26 mouse cellular contexts compared by ENCODE assay signal in genomic region chr15:5584381-5584780, GRCm38 (mm10).
"Had no signal": no experiment of that assay in that cellular context is flagged by ENCODE, and none has a peak within 500 bp of the region (broad histone marks: within the 10 kb centered on the region; RNA-seq: fewer than 3 reads in every experiment).

No protein-coding gene starts in this region.

- H3K27me3 ChIP-seq: heart, embryonic 12.5 days; hindbrain, embryonic 12.5 days; intestine, embryonic 15.5 days; limb, embryonic 12.5 days; limb, embryonic 15.5 days; liver, embryonic 12.5 days had no signal

- DNase-seq: gastrocnemius, adult 2 months; gastrocnemius, postnatal 10 days; gastrocnemius, postnatal 25 days; heart, adult 18-20 months; heart, postnatal 10 days; heart, postnatal 4 days; kidney, adult 18-20 months; kidney, adult 8-10 months; kidney, postnatal 10 days; kidney, postnatal 25 days; kidney, postnatal 4 days; left cerebral cortex, postnatal 4 days had no signal

- H3K4me3 ChIP-seq: gastrocnemius, adult 2 months; heart, embryonic 10.5 days; heart, embryonic 12.5 days; hindbrain, embryonic 10.5 days; hindbrain, embryonic 12.5 days; intestine, embryonic 15.5 days; layer of hippocampus, adult 2 months; limb, embryonic 12.5 days; limb, embryonic 15.5 days; liver, embryonic 12.5 days had no signal

- H3K36me3 ChIP-seq: heart, embryonic 10.5 days; heart, embryonic 12.5 days; hindbrain, embryonic 10.5 days; hindbrain, embryonic 12.5 days; intestine, embryonic 15.5 days; limb, embryonic 12.5 days; limb, embryonic 15.5 days; liver, embryonic 12.5 days had no signal

- H3K9ac ChIP-seq: heart, embryonic 12.5 days; hindbrain, embryonic 12.5 days; hindbrain, embryonic 14.5 days; intestine, embryonic 15.5 days; limb, embryonic 12.5 days; limb, embryonic 15.5 days; liver, embryonic 12.5 days; liver, embryonic 14.5 days had no signal

- ATAC-seq: hindbrain, embryonic 16.5 days; inflammation-experienced regulatory T-cells, adult 6 months; intestine, embryonic 15.5 days; intestine, postnatal 0 days; liver, embryonic 12.5 days had no signal

- H3K4me1 ChIP-seq: heart, embryonic 10.5 days; heart, embryonic 12.5 days; hindbrain, embryonic 10.5 days; hindbrain, embryonic 12.5 days; intestine, embryonic 15.5 days; limb, embryonic 12.5 days; limb, embryonic 15.5 days; liver, embryonic 12.5 days had no signal

- H3K27ac ChIP-seq: gastrocnemius, adult 2 months; heart, embryonic 10.5 days; hindbrain, embryonic 10.5 days; hindbrain, embryonic 12.5 days; hindbrain, embryonic 14.5 days; intestine, embryonic 15.5 days; layer of hippocampus, adult 2 months; limb, embryonic 12.5 days; limb, embryonic 15.5 days; liver, embryonic 12.5 days; liver, embryonic 14.5 days had no signal

- H3K9me3 ChIP-seq: heart, embryonic 10.5 days; heart, embryonic 12.5 days; hindbrain, embryonic 10.5 days; hindbrain, embryonic 12.5 days; intestine, embryonic 15.5 days; limb, embryonic 12.5 days; limb, embryonic 15.5 days; liver, embryonic 12.5 days had no signal

- H3K4me2 ChIP-seq: heart, embryonic 12.5 days; hindbrain, embryonic 12.5 days; hindbrain, embryonic 14.5 days; intestine, embryonic 15.5 days; limb, embryonic 12.5 days; limb, embryonic 15.5 days; liver, embryonic 12.5 days had no signal
